Mouse (Mus musculus): ENCODE measurements around the gene Cldn3. TPM values are rescaled to one million over a fixed set of nuclear protein-coding genes. Genes with fewer than 3 reads are reported as not detected.

The Cldn3 gene
- total and polyA plus RNA-seq, 2 experiments from 2014 or later, result 1.4 to 15.2 TPM

GRCm38 (mm10) chr5:134992566-134992965 is 6.6 kb downstream of the Cldn3 start:
- Histone ChIP-seq H3K9ac (replicated peaks; ENCODE audit: low read depth, low read length) (no peak overlapping the region), H3K36me3 (replicated peaks; ENCODE audit: control insufficient read depth, insufficient read depth, low read length) (no peaks in the 10 kb centered on the region), H3K4me3 (ENCODE audit: low read depth, low read length) (no peak overlapping the region), H3K9me3 (replicated peaks; ENCODE audit: control insufficient read depth, low read length) (no peaks in the 10 kb centered on the region), H3K4me2 (ENCODE audit: low read depth, low read length) (no peak overlapping the region), H3K27me3 (ENCODE audit: control insufficient read depth, insufficient read depth, low read length) (peaks cover 23% of the 10 kb centered on the region), H3K27ac (ENCODE audit: low read depth) (no peak overlapping the region), H3K4me1 (ENCODE audit: control insufficient read depth, insufficient read depth) (no peaks in the 10 kb centered on the region)
- 83% methylated on average over 5 of the region's 5 CpGs for WGBS
- no peak for TF ChIP-seq CTCF (IDR thresholded peaks at IDR 0.05; ENCODE audit: low read depth)
- no peak for TF ChIP-seq EP300 (IDR thresholded peaks at IDR 0.05; ENCODE audit: low read depth)
- ATAC-seq (ENCODE audit: insufficient read depth, low read depth), result no peak
- no peak for DNase-seq (ENCODE audit: low spot score)

DNA sequence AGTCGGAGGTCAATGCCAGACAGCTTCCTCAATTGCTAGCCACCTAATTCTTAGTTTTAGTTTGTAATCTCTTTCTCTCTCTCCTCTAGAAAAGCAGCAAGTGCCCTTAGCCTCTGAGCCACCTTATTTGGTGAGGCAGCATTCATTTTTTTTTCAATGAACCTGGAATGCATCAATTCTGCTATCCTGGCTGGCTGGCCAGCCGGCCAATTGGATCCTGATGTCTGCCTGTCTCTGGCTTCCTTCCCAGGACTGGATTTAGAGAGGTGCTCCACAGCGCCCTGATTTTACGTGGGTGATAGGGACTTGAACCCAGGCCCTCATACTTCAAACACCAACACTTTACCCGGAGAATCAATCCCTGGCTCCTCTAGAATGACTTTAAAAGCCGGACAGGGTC is 12.3 kb downstream of the Cldn3 start:
- H3K27me3 ChIP-seq (ENCODE audit: control insufficient read depth, insufficient read depth, low read length), result no peaks in the 10 kb centered on the region
- no peak for TF ChIP-seq EP300 (IDR thresholded peaks at IDR 0.05; ENCODE audit: low read depth)
- no peak for TF ChIP-seq CTCF (IDR thresholded peaks at IDR 0.05; ENCODE audit: low read depth)
- ATAC-seq (ENCODE audit: insufficient read depth, low read depth), result no peak
- WGBS, result 62% methylated on average over 6 of the region's 6 CpGs
- no peaks in the 10 kb centered on the region for H3K4me1 ChIP-seq (ENCODE audit: control insufficient read depth, insufficient read depth)
- H3K4me3 ChIP-seq (ENCODE audit: low read depth, low read length), result no peak overlapping the region
- no peaks in the 10 kb centered on the region for H3K36me3 ChIP-seq (replicated peaks; ENCODE audit: control insufficient read depth, insufficient read depth, low read length)
- DNase-seq (ENCODE audit: low spot score), result no peak
- no peaks in the 10 kb centered on the region for H3K9me3 ChIP-seq (replicated peaks; ENCODE audit: control insufficient read depth, low read length)
- H3K4me2 ChIP-seq (ENCODE audit: low read depth, low read length), result no peak overlapping the region
- no peak overlapping the region for H3K9ac ChIP-seq (replicated peaks; ENCODE audit: low read depth, low read length)
- H3K27ac ChIP-seq (ENCODE audit: low read depth), result no peak overlapping the region

- Histone ChIP-seq H3K9me3 (replicated peaks; ENCODE audit: control insufficient read depth, low read length) (no peaks in the 10 kb centered on the region), H3K4me1 (ENCODE audit: control insufficient read depth, insufficient read depth) (no peaks in the 10 kb centered on the region), H3K36me3 (replicated peaks; ENCODE audit: control insufficient read depth, insufficient read depth, low read length) (no peaks in the 10 kb centered on the region), H3K9ac (replicated peaks; ENCODE audit: low read depth, low read length) (no peak overlapping the region), H3K27ac (ENCODE audit: low read depth) (no peak overlapping the region), H3K4me2 (ENCODE audit: low read depth, low read length) (no peak overlapping the region), H3K27me3 (ENCODE audit: control insufficient read depth, insufficient read depth, low read length) (no peaks in the 10 kb centered on the region), H3K4me3 (ENCODE audit: low read depth, low read length) (no peak overlapping the region)
- TF ChIP-seq EP300 (IDR thresholded peaks at IDR 0.05; ENCODE audit: low read depth) (no peak), CTCF (IDR thresholded peaks at IDR 0.05; ENCODE audit: low read depth) (no peak)
- WGBS, result 93% methylated on average over 4 of the region's 4 CpGs
- no peak for ATAC-seq (ENCODE audit: insufficient read depth, low read depth)
- DNase-seq (ENCODE audit: low spot score), result no peak
Observed at GRCm38 (mm10) chr5:134999797-135000196, 13.8 kb downstream of the Cldn3 start.

- H3K9me3 ChIP-seq (replicated peaks; ENCODE audit: control insufficient read depth, low read length), result no peaks in the 10 kb centered on the region
- 69% methylated on average over 16 of the region's 16 CpGs for WGBS
- no peaks in the 10 kb centered on the region for H3K4me1 ChIP-seq (ENCODE audit: control insufficient read depth, insufficient read depth)
- no peak overlapping the region for H3K9ac ChIP-seq (replicated peaks; ENCODE audit: low read depth, low read length)
- DNase-seq (ENCODE audit: low spot score) (no peak), ATAC-seq (ENCODE audit: insufficient read depth, low read depth) (no peak)
- no peaks in the 10 kb centered on the region for H3K27me3 ChIP-seq (ENCODE audit: control insufficient read depth, insufficient read depth, low read length)
- no peak for TF ChIP-seq EP300 (IDR thresholded peaks at IDR 0.05; ENCODE audit: low read depth)
- no peak for TF ChIP-seq CTCF (IDR thresholded peaks at IDR 0.05; ENCODE audit: low read depth)
- no peak overlapping the region for H3K4me3 ChIP-seq (ENCODE audit: low read depth, low read length)
- H3K4me2 ChIP-seq (ENCODE audit: low read depth, low read length), result no peak overlapping the region
- H3K27ac ChIP-seq (ENCODE audit: low read depth), result no peak overlapping the region
- H3K36me3 ChIP-seq (replicated peaks; ENCODE audit: control insufficient read depth, insufficient read depth, low read length), result no peaks in the 10 kb centered on the region
Observed at GRCm38 (mm10) chr5:135000751-135001150, 14.7 kb downstream of the Cldn3 start.

- TF ChIP-seq CTCF (IDR thresholded peaks at IDR 0.05; ENCODE audit: low read depth) (no peak), EP300 (IDR thresholded peaks at IDR 0.05; ENCODE audit: low read depth) (no peak)
- no peak for DNase-seq (ENCODE audit: low spot score)
- H3K9ac ChIP-seq (replicated peaks; ENCODE audit: low read depth, low read length), result no peak overlapping the region
- H3K9me3 ChIP-seq (replicated peaks; ENCODE audit: control insufficient read depth, low read length), result no peaks in the 10 kb centered on the region
- peak; percentile 20; the same call in 1 of the 2 replicates for ATAC-seq (ENCODE audit: insufficient read depth, low read depth)
- no peak overlapping the region for H3K4me2 ChIP-seq (ENCODE audit: low read depth, low read length)
- H3K27ac ChIP-seq (ENCODE audit: low read depth), result no peak overlapping the region
- H3K36me3 ChIP-seq (replicated peaks; ENCODE audit: control insufficient read depth, insufficient read depth, low read length), result no peaks in the 10 kb centered on the region
- 7% methylated on average over 14 of the region's 14 CpGs for WGBS
- no peaks in the 10 kb centered on the region for H3K4me1 ChIP-seq (ENCODE audit: control insufficient read depth, insufficient read depth)
- H3K27me3 ChIP-seq (ENCODE audit: control insufficient read depth, insufficient read depth, low read length), result no peaks in the 10 kb centered on the region
- no peak overlapping the region for H3K4me3 ChIP-seq (ENCODE audit: low read depth, low read length)
Observed at GRCm38 (mm10) chr5:135001309-135001708, 15.3 kb downstream of the Cldn3 start.

GRCm38 (mm10) chr5:135002151-135002550 is 16.1 kb downstream of the Cldn3 start:
- ATAC-seq (ENCODE audit: insufficient read depth, low read depth), result no peak
- 62% methylated on average over 5 of the region's 5 CpGs for WGBS

More at GRCm38 (mm10) chr5:135002151-135002550, 16.1 kb downstream of the Cldn3 start:
- Histone ChIP-seq H3K36me3 (replicated peaks; ENCODE audit: control insufficient read depth, insufficient read depth, low read length) (no peaks in the 10 kb centered on the region), H3K27ac (ENCODE audit: low read depth) (no peak overlapping the region), H3K4me1 (ENCODE audit: control insufficient read depth, insufficient read depth) (no peaks in the 10 kb centered on the region), H3K27me3 (ENCODE audit: control insufficient read depth, insufficient read depth, low read length) (no peaks in the 10 kb centered on the region), H3K9ac (replicated peaks; ENCODE audit: low read depth, low read length) (no peak overlapping the region), H3K9me3 (replicated peaks; ENCODE audit: control insufficient read depth, low read length) (no peaks in the 10 kb centered on the region), H3K4me2 (ENCODE audit: low read depth, low read length) (no peak overlapping the region), H3K4me3 (ENCODE audit: low read depth, low read length) (no peak overlapping the region)
- TF ChIP-seq EP300 (IDR thresholded peaks at IDR 0.05; ENCODE audit: low read depth) (no peak), CTCF (IDR thresholded peaks at IDR 0.05; ENCODE audit: low read depth) (no peak)
- DNase-seq (ENCODE audit: low spot score), result no peak
